Mouse (Mus musculus) layer of hippocampus, postnatal 25 days (tissue): ENCODE measurements around the gene Tmco5. TPM values are rescaled to one million over a fixed set of nuclear protein-coding genes. Genes with fewer than 3 reads are reported as not detected.
"Not testable (repeated sequence)": the region's sequence is repeated elsewhere in the genome, so short reads cannot be mapped to it uniquely, and the experiment has no call there.

Experiments used
- DNase-seq, 2 experiments: peaks; one replicate each; pipeline ENCODE4 v3.0.0; 2022; ENCODE audit warnings: mixed read lengths in 2 of 2, low spot score in 1 of 2; ENCODE audit errors: extremely low spot score in 1 of 2
- total RNA-seq, 2 experiments: library from RNA; stranded (reverse); gene quantifications; 2 replicates each; pipeline ENCODE4 v1.2.3; 2021

The Tmco5 gene
- total RNA-seq, 2 experiments from 2014 or later, result 0.80 to 0.94 TPM

- no peak for DNase-seq
Measured at GRCm38 (mm10) chr2:116922580-116923500, 44.3 kb downstream of the Tmco5 start.

DNA sequence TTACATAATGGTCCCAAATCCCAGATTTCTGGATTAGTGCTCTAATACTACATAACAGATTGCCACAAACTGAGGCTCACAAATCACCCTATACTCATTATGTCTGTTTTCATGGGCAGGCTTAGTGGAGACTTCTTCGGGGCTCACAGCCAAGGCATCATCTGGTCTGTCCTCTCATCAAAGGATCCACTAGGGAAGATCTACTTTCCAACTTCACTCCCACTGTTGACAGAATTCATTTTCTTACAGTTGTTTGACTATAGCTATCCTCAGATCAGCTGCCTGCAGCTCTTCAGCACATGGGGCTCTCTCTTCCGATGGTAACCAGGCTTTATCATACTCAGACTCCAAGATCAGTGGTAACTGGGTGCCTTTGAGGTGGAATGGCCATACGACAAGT is 45.2 kb downstream of the Tmco5 start:
- no peak for DNase-seq

DNA sequence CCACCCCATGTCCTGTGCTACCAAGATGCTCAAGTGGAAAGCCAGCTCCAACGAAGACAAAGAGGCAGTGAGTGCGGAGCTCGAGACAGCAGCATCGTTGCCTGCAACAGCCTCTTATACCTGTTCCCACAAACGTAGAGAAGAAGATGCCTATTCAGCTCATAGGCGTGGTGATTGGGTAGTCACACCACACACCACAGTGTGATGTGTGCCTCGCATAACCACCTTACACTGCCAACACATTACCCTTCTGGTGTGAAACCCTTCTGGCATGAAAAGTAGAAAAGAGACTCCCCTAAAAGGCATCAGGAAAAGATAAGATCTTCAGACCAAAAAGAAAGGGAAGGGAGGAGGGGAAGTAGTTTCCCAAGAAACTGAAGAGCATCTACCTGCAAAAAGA is 45.8 kb downstream of the Tmco5 start:
- no peak for DNase-seq

DNA sequence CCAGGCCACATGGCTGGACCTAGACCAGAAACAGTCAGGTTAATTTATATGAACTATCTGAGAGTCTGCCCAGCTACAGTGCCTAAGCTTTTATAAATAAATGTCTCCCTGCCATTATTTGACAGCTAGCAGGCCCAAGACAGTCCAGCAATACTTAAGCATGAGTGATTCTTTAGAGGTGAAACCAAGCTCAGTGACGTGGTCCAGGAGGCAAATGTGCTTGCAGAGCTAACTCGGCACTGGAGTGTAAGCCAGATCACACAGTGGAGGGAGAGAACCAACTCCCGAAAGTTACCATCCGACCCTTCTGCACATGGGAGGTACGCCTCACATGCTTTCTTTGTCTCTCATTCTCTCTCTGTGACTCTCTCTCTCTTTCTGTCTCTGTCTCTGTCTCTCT is 46.7 kb downstream of the Tmco5 start:
- DNase-seq, result no peak

DNA sequence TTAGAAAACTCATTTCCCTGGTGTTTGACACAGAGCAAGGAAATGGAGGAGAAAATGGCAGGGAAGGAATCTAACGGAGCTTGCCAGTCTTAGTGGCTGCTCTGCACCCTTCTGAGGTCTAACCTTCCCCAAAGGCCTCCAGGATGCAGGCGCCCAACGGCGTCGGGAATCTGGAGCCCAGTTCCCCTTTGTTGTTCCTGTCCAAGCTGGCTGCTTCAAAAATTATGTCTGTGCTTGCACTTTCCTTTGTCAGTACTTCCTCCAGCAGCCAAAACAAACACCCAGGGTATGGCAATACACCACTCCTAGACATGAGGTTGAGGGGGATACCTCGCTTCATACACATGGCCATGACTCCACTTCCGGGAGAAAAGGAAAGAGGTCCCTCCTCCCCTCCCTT is 53.7 kb downstream of the Tmco5 start:
- no peak for DNase-seq

DNA sequence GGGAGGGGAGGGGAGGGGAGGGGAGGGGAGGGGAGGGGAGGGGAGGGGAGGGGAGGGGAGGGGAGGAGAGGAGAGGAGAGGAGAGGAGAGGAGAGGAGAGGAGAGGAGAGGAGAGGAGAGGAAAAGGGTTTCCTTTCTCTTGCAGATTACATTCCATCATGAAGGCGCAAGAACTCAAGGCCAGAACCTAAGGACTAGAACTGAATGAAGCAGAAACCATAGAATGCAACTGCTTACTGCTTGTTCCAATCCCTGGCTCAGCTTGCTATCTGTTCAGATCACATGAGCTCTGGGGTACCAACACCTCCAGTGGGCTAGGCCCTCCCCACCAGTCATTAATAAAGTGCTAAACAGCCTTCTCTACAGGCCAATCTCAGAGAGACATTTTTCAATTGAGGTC is 55.7 kb downstream of the Tmco5 start:
- not testable (repeated sequence) for DNase-seq

DNA sequence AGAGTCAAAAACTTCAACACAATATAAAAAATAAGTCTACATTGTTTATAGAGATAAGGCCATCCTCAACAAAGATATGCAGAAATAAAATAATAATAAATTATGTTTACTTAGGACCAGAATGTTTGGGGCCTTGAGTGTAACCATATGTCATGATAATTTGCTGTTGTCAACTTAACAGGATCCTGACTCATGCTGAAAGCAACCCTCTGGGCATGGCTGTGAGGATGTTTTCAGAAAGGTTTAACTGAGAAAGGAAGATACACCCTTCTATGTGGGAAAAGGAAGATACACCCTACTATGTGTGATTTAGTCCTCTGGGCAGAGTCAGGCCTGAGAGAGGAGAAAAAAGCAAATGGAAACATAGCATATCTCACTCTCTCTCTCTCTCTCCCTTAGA is 56.3 kb downstream of the Tmco5 start:
- no peak for DNase-seq

- no peak for DNase-seq
Measured at GRCm38 (mm10) chr2:116936371-116936770, 57.9 kb downstream of the Tmco5 start.

GRCm38 (mm10) chr2:116937166-116937565 is 58.7 kb downstream of the Tmco5 start:
- DNase-seq, result no peak

DNA sequence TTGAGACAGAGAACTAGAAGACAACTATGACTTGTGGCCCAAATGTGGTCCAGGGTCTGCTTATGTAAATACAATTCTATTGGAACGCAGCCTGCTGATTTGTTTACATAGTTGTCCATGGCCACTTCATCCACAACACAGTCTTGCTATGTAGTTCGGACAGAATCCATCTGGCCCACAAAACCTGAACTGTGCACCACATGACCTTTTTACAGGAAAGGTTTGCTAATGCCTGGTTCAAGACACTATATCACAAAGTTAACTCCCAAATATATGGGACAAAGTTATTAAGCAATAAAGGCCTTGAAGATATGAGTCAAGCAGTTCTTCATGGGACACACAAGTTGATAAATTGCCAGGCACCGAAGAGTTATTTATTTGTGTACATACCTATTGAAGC is 63.3 kb downstream of the Tmco5 start:
- no peak for DNase-seq

Other genes starting within 250 kb of the Tmco5 start
- gene Spred1, start 242.7 kb downstream of the Tmco5 start, total RNA-seq, result 10 to 100 TPM; 91.1 to 98.2 TPM